Mouse (Mus musculus) adipocyte (in vitro differentiated cells): ENCODE measurements around the gene Baz1b.

ENCODE experiments used
- DNase-seq: peaks from one replicate; pipeline ENCODE4 v3.0.0-alpha.2; 2016; ENCODE audit warnings: low spot score

Gene Baz1b

DNA sequence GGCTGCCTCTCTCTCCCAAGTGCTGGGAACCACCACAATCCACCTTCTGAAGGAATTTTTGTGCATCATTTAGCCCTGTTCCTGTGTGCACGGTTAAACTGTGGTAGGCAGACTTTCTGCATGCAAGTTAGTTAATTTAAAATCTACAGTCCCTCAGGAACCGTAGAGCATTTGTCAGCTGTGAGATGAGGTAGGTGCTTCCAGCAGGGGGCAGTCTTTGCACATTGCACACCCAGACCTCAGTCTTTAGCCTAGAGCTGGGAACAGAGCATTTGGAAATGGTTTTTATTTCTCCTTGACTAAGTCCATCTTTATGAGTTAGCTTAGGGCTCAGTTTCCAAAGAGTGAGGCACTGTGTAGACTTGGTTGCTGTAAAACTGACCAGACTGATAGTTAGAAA is 49.5 kb downstream of the Baz1b start:
- DNase-seq, result peak; percentile 72

DNA sequence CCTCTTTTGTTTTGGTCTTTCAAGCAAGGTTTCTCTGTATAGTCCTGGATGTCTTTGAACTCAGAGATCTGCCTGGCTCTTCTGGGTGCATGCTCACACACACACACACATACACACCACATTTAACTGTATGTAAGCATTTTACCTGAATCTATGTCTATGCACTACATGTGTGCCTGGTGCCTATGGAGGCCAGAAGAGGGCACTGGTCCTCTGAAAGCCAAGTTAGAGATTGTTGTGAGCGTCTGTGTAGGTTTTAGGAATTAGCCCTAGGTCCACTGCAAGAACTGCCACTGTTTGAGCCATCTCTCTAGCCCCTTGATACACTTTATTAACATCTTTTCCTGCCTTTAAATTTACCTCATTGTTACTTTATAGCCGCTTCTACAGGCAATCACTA is 51.8 kb downstream of the Baz1b start:
- no peak for DNase-seq

DNA sequence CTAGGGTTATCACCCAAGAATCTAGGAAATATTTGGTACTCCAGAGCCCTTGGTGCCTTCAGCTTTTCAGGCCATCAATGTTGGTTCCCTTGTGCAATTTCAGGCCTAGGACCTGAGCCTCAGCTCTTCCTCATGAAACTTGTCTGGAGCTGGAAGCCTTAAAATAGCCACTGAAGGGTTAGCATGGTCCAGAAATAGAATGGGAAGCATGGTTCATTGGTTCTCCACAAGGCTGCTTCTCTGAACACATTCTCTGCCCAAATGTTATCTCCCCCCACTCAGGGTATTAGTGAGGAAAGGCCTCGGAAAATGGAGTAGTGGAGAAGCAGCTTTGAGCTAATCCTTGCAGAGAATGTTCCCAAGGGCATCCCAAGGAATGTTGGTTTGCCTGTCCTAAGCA is 54.4 kb downstream of the Baz1b start:
- no peak for DNase-seq

DNA sequence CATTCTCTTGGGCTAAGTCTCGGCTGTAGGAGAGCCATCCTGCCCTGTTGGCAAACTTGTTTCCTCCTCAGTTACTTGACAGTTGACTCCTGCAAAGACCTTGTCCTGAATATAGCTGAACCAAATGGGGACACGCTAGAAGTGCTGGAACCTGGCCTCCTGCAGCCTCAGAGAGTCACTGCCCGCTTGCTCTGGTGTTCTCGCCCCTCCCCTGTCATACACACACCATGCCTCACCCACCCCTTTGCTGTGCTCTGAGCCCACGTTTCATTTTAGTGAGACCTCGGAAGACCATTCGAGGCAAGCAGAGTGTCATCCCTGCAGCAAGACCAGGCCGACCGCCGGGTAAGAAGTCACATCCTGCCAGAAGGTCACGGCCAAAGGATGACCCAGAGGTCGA is 55.1 kb downstream of the Baz1b start:
- no peak for DNase-seq

DNA sequence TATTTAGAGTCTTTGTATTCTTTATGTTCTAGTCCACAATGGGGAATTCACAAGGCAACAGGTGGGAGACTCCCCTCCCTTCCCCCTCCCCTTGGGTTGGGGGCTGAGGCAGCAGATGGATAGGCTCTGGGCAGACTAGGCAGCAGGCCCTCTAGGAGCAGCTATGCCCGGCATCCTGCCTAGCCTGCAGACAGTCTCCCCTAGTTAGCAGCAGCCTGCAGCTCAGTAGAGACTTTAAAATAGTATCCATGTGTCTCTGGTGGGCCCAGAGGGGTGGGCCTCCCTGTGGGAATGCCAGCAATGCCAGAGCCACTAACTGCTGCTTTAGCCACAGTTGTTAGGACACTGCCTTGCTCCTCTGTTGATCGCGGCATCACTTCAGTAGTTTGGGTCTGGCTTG is 55.5 kb downstream of the Baz1b start:
- DNase-seq, result no peak

DNA sequence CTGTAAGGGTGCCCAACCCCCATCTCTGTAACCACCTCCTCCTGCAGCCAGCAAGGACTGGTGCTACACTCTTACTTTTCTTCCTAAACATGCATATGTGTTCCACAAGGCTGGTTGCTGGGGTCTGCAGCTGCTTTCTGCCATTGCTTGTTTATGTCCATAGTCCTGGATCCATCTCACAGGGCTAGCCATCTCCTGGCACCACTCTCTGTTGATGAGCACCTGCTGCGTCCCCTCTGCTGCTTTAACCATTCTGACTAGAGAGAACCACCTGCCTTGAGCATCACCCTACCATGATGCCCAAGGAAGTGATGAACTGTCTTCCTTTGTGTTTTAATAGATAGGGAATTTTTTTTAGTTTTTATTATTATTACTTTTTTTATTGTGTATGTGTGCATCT is 56.1 kb downstream of the Baz1b start:
- no peak for DNase-seq

DNA sequence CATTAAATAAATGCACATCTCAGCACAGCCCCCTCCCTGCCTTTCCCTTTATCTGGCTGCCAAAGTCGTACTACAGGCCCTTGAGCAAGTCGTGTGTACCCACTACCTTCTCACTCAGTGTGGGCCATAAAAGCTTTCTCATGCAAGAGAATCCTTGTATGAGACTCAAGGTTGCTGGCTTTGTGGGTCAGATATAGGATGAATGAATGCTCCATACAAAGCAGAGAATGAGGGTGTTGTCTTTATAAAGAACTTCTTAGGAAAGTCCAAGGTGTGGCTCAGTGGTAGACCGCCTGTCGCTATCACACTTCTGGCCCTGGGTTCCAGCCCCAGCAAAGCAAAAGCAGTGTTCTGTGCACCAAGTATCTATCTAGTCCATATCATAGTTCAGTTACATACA is 59.5 kb downstream of the Baz1b start:
- no peak for DNase-seq

DNA sequence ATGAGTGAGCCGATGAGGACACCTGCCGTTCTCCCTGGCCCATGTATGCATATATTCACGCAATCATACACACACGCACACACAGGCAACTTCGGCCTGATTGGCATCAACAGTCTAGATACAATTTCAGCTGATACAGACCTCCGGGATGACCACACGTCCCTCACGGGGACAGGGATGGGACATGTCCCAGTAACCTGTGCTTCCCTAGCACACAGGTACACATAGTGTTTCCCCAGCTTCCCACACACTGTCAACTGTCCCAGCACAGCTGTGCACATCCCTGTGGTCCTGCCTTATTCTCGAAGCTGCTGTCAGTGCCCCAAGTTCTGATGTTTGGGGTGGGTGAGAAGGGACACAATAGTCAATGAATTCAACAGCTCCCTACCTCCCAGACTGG is 60.3 kb downstream of the Baz1b start:
- no peak for DNase-seq

DNA sequence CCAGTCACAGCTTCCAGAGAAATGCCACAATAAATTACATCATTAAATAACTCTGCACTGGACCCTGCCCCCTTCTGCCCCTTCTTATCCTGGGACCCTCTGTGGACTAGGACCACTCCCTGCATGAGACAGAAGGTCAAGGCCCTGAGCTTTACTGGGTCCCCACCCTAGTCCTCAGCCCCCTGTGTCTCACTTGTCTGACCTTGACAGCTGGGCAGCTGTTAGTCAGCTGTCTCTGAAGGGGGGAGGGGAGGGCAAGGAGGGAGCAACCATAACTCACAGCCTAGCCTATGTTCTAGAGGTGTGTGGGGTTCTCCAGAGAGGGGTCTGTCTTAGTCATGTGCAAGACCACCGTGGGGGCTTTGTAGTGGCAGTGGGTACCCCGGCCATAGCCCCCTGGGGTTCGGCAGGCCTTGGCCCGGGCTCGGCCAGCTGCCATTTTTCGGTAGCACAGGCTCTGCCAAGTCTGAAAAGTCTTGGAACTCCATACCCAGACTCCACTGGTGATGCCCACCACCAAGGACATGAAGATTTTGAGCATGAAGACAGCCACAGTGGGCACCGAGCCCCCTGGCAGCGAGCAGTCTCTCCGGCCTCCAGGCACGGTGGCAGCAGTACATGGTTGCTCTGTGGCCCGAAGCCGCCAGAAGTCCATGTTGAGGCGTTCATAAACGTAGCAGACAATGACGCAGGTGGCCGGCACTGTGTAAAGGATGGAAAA is 62.1 kb downstream of the Baz1b start:
- no peak for DNase-seq

DNA sequence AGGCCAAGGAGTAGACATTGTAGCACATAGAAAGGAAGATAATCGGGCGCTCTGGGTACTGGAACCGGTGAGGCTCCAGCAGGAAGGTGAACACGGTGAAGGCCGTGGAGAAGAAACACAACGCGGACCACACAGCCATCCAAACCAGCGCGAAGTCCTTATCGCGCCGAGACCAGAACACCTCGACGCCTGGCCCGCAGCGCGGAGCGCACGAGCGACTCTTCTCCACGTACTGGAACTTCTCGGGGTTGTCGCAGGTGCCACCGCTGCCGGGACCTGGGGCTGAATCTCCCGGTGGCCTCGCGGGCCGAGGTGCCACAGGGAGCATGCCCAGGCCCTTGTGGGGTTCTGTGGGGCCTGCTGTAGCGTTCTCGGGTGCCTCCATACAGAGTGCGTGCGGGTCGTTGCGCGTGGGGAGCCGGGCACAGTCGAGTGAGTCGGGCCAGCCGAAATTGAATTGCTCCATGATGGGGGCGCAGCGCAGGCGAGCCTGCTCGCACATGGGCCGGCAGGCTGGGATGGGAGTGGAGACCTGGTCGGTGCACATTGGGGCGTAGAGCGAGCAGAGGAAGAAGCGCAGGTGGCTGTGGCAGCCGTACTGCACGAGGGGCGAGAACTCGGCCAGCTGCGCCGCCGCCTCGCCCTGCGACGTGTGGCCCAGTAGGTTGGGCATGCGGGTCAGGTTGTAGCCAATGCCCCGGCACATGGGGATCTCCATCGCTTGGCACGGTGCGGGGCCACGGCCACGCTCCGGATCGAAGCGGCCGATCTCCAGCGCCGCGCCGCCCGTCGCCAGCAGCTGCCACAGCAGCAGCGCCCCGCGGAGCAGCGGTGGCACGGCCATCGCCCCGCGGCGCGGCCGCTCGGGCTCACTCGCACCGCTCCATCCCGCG is 63.4 kb downstream of the Baz1b start:
- DNase-seq, result no peak

DNA sequence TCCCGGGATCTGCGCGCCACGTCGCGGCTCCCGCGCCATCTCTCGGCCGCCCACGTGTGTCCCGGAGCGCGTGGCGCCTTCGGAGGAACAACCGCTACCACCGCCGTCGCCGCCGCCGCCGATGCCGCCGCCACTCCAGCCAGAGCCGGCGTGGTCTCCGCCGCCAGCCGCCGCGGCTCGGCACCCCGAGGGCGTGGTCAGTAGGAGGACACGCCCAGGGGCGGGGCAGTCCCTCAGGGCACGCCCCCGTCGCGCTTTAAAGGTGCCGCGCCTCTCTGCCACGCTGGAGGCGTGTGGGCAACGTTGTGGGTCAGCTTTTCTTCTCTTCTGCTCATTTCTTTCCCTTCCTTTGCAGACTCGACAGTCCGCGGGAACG is 64.0 kb downstream of the Baz1b start, which contains the start of gene Fzd9:
TSS of gene Fzd9 (minus strand) at position 152 of the 376 bp plus-strand sequence.
- DNase-seq, result no peak

DNA sequence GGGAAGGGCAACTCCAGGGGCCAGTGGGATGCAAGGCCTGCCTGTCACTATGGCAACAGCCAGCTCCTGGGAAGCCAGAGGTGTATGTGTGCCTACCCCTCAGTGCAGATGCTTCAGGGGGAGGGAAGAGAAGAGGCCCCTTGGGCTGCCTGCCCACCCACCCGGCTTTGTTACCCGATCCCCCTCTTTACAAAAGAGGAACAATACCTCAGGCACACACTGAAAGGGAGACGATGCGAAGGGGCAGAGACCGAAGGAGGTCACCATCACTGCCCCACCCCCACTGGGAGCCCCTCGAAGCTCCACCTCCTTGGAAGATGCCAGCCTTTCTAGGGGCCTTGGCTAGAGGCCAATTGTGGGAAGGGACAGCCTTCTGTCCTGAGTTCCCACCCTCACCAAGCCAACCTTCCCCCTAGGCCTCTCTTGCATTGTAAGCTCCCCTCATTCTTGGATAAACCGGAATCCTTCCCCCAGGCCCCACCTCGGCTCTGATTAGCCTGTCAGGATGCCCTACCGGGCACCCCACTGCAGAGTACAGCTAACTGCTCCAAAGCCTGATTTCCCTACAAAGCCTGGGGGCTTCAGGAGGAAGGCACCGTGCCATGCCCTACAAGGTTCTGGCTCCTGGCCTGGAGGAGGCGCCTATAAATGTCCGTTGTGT is 66.8 kb downstream of the Baz1b start:
- no peak for DNase-seq

DNA sequence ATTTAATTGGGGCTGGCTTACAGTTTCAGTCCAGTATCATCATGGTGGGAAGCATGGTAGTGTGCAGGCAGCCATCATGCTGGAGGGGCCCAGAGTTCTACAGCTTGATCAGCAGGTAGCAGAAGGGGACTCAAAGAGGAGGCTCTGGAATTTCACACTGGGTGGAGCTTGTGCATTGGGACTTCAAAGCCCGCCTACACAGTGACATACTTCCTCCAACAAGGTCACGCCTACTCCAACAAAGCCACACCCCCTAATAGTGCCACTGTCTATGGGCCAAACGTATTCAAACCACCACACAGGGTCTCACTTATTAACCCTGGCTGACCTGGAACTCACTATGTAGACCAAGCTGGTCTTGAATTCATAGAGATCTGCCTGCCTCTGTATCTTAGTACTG is 69.1 kb downstream of the Baz1b start:
- DNase-seq, result no peak

DNA sequence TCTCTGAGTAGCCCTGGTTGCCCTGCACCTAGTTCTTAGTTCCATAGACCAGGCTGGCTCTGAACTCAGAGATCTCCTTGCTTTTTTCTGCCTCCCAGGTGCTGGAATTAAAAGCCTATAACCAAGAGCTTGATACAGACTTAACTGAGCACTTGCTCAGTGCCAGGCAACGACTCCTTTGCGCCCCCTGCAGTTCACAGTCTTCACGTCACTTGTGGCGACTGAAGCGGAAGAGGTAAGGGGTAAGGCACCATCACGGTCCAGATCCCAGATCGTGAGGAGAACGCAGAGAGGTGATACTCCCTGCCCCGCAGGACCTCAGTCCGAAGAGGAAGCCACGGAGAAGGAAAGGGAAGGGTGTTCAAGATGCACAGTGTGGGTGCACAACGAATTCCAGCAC is 70.5 kb downstream of the Baz1b start:
- DNase-seq, result no peak

DNA sequence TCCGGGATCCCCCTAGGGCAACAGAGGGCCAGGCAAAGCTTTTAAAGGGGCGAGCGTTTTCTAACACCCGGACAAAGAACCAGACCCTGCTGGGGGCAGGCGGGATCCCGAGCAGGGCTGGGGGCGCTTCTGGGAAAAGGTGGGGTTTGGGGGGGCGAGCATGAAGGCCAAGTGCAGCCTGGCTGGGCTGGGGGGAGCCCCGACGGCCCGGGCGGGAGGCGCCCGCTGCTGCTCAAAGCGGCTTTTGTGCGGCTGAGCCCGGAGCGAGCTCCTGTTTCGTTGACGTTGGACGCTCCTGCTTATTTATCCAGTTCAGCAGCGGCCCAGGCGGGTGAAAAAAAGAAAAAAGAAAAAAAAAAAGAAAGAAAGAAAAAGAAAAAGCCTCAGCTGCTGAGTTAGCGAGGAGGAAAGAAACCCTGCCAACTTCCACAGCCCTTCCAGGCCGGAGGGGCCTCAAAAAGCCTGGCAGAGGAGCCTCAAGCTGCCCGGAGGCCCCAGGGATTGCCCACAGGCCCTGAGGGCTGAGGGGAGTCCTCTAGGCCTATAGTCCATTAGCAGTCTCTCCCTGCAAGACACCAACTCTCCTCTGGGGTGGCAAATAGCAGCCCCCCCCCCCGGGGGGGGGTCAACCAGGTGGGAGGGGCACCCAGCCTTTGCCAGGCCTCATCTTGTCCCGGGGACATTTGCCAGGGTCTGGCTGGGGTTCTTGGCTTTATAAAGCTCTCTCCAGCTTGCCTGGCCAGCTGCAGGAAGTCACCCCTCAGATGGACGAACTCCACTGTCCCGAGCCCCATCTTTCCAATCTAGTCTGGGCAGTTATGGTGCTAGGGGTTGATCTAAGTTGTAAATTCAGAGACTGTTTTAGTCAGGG is 71.5 kb downstream of the Baz1b start:
- peak; percentile 7 for DNase-seq

DNA sequence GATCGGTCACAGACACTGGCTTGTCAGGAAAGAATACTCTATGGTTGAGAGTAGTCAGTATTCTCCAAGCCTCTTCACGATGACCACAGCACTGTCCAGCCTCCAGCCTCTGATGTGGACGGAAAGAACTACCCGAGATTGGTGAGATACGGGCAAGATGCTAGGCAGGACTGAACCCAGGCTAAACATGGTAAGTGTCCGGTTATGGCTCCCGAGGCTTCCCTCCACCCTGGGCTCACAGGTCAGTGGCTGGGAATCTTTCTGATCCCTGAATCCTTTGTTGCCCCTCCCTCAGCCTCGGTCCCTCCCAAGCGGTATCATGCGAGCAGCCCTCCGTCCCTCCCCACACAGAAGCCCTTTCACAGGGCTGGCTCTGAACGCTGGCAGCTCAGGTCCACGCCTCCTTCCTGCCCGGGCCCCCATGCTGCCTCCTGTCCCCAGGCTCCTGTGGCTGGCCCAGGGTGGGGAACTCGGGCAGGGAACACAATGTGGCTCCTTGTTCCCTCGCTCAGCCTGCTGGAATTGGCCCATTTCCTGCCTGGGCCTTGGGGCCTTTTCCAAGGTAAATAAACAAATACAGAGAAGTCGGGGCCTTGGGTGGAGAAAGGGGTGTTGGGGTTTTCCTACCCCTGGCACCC is 76.9 kb downstream of the Baz1b start:
- peak; percentile 16 for DNase-seq

DNA sequence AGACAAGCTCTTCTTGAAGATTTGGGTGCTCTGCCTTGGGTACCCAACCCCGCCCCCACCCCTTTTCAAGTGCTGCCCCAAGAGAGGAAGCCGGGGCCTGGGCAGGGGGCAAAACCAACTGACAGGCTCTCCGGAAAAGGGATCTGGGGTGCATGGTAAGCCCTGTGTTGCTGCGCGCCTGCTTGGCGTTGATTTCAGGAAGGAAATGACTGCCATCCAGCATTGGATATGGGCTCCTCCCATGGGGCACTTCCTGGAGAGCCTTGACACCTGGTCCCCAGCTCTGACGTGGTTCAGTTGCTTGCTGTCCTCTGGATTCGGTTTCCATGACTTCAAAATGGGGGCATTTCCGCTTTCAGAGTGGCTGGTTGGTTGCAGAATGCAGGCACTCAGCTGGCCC is 77.5 kb downstream of the Baz1b start:
- DNase-seq, result no peak

DNA sequence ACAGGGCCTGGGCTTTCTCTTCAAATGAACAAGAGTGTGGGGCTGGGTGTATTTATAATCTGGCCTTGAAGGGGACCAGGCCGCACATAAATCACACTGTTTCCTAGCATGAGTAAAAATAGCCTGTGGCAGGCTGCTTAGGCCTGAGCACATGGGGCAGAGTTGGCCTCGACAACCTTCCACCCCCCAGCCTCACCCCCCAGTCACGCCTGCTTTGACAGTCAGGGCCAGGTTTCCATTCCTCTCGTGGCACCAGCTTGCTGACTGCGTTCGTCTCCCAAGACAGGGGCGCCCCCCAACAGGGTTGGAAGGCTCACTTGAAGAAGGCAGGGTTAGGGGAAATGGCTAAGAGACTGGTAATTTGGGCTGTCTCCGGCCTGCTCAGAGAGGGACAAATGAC is 82.4 kb downstream of the Baz1b start:
- no peak for DNase-seq

DNA sequence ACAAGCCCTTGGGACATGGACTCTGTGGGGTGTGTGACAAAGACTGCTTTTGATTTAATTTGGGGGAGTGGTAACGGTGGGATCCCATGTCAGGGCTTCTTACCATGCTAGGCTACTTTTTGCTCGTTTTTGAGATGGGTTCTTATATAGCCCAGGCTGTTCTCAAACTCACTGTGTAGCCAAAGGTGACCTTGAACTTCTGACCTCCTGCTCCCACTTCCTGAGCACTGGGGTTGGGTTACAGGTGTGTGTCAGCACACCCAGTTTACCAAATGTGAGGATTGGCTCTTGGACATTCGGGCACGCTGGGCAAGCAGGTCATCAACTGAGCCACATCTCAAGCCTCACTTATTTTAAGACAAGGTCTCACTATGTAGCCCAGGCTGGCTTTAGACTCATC is 83.3 kb downstream of the Baz1b start:
- DNase-seq, result no peak

DNA sequence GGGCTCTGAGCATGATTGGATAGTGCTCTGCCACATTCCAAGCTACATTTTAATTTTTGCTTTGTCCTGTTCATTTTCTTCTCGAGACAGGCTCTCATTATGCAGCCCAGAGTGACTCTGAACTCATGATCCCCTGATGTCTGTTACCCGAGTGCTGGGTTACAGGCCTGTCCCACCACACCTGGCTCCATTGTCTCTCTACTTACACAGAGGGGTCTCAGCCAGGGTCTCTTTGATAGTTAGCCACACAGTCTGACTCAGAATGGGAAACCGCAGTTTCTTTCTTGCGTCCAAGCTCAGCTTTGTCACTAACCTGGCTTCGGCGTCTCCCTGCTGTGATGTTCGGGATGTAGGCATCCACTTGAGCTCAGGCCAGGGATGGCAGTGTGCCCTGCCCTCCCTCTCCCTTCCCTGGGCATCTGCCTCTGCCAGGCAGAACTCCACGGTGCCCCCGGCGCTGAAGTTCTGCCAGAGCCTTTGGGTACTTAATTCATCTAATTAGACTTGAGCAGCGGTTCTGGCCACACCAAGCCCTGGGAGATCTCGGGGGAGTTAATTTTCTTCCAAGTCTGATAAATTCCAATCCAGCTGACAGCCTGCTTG is 84.6 kb downstream of the Baz1b start:
- no peak for DNase-seq
